Mouse (Mus musculus) adrenal gland (tissue): Measurements from ENCODE around the gene Trim69.

Experiments
- intact Hi-C: fragments of 180-260 bp; cut with DNase I; formaldehyde crosslinking; loops from one replicate; pipeline ENCODE4 v1.15.1; 2025
- long read RNA-seq, 2 experiments: library from polyadenylated mRNA; unstranded; transcript quantifications; one replicate each; pipeline ENCODE4 v2.0.0; 2020; ENCODE audit warnings: borderline replicate concordance in 1 of 2; ENCODE audit not compliant: insufficient replicate concordance in 1 of 2

Gene Trim69
- long read RNA-seq, experiment 1, partial matches to known transcripts = 0 of 1 reads
- long read RNA-seq, experiment 1, other reads (novel, unspliced or antisense) = 1 of 1 reads
- long read RNA-seq, experiment 2 = 0 reads

DNA sequence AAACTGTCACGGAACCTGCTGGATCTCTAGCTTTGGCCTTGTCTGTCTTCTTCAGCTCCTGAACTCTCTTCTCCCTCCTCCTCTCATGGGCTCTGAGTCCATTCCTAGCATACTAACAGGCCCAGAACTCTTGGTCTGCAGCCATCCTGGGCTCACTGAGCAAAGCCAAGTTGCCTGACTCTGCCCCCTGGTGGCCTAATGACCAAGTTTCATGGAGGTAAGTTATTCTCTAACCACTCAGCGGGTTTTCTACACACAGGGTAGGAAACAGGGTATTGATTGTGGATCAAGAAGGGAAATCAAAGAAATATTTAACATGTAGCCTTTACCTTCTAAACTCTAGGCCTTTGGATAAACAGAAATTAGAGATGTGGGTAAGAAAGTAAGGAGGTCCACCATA is at the start of gene Trim69:
Trim69 (plus strand) TSS at position 21 of the 400 bp plus-strand sequence.
- intact Hi-C loops = loop anchor here (2.0 to 5.0 kb wide), 2 partner anchors 43 to 90 kb away; partner anchors contain the start of gene Spg11

- intact Hi-C loops = loop anchor here (5.0 kb wide), 1 partner anchor 45 kb away; the partner anchor contains the start of gene Trim69
Measured at GRCm38 (mm10) chr2:122116888-122117287, 43.6 kb upstream of the Trim69 start.

DNA sequence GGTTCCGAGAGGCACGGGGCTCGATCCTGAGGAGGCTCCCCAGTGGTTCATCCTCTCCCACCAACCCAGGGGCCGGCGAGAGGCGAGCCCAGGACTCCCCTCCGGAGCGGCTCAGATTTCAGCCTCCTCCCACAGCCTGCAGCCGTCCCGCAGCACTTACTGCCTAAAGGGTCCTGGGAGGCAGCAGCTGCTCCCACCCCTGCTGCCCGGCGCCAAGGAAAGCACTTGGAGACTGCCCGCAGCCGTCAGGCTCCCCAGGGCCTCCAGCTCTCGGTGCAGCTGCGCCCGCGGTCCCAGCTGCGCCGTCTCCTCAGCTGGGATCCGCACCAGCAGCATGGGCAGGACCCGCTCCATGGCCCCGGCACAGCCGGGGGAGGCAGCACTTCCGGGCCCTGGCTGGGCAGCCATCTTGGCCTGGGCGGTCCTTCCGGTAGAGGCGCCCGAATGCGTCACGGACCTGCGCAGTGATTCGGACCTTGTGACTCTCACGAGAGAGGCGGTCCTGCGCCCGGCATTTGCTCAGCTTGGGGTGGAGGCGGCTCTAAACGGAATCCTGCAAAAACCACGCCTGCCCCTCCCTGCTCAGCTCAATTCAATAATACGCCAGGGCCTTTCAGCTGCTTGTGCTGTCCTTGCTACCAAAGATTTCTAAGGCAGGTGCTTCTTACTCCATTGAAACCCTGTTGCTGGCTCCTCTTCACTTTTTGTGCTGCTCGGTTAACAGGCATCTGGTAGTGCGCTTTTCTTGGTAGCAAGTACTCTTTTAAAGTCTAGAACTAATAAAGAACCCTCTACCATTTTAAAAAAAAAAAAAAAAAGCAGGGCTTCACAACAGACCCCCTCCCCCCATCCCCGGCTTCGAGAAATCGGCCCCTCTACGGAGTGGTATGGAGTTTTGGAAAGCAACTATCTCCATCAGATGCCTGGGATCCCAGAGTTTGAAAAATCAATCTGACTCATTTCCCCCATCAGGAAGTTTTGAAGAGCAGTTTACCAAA is 42.2 kb upstream of the Trim69 start, which contains the start of gene Spg11:
Spg11 (minus strand) TSS at position 426 of the 998 bp plus-strand sequence.
- intact Hi-C loops = loop anchor here (5.0 kb wide), 1 partner anchor 44 kb away; the partner anchor contains the start of gene Trim69

DNA sequence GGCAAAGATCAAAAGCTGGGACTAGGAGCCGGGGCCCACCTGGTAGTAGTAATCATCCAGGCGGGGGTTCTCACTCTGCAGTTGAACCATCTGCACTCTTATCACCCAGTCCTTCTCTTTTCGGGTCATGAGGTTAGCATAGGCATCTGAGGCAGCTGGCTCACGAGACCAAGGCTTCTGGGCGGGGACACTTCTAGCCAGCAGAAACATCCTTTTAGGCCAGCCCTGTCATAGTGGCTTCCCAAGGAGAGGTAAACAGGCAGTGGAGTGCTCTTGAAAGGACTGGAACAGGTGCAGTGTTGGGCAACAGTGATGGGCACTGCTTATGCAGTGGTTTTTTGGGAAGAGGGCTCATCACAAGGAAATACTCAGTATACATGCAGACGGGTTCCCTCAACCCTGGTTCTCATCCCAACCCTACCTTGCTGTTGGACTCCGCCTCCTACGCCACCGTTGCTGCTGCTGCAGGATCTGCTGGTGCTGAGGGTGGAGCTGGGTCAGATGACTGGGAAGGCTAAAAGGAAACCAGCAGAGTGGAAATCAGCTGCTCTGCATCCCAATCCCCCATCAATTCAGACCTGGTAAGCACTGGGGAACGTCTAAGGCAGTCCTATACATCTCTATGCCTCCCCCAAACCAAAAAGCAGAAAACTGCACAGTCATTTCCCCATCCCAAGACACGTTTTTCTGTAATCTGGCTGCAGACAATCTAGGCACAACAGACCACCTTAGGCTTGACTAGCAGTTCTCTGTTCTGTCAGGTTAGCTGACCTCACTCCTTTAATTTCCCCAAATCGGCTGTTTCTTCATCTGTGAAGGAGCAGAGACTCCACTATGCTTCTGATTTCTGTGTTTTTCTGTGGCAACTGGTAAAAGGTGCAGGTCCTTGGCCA is 34.6 kb upstream of the Trim69 start:
- intact Hi-C loops = no loop called here

- intact Hi-C loops = no loop called here
Measured at GRCm38 (mm10) chr2:122126765-122127347, 33.6 kb upstream of the Trim69 start.

GRCm38 (mm10) chr2:122127635-122128034 is 32.9 kb upstream of the Trim69 start:
- intact Hi-C loops = no loop called here

- intact Hi-C loops = no loop called here
Measured at GRCm38 (mm10) chr2:122132078-122132477, 28.4 kb upstream of the Trim69 start.

- intact Hi-C loops = no loop called here
Measured at GRCm38 (mm10) chr2:122132618-122133017, 27.9 kb upstream of the Trim69 start.

DNA sequence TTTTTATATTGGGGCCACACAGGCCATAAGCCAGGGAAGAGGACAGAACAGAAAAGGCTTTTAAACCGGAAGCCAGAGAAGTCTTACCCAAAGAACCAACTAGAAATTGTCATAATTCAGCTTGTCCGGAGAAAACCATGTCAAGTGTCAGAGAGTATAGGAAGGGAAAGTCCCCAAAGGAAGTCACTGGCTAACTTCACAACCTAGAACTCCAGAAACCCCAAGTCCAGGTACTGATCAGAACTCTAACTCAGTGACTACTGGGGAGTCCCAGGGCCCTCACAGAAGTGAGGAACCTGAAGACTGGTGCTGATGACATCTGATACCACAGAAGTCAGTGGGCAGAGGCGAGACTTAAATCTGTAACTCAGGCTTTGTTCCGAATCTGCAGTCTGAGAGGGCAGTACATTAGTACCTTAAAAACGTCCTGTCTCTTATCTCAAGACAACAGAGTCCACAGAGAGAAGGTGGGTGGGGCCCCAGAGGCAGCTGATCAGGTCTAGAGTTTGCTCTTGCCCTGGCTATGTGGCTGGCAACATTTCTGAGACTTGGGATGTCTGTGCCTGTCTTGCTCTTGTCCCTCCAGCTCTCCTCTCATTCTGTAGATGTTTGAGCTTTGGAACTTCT is 22.5 kb upstream of the Trim69 start:
- intact Hi-C loops = no loop called here

DNA sequence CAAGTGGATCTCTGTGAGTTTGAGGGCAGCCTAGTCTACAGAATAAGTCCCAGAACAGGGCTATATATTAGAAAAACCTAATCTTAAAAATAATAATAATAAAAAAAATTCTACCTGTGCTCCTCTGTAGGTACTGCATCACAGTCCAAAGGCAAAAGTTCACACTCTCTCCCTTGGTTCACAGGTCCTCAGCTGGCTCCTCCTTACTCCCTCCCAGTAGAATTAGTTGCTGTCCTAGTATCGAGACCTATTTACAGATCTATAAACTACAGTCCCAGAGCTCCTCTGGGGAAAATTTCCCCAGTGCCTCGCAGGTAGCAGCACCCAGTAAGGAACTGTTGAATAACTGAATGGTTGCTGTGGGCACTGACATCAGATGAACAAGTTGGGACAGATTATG is 19.7 kb upstream of the Trim69 start:
- intact Hi-C loops = no loop called here

DNA sequence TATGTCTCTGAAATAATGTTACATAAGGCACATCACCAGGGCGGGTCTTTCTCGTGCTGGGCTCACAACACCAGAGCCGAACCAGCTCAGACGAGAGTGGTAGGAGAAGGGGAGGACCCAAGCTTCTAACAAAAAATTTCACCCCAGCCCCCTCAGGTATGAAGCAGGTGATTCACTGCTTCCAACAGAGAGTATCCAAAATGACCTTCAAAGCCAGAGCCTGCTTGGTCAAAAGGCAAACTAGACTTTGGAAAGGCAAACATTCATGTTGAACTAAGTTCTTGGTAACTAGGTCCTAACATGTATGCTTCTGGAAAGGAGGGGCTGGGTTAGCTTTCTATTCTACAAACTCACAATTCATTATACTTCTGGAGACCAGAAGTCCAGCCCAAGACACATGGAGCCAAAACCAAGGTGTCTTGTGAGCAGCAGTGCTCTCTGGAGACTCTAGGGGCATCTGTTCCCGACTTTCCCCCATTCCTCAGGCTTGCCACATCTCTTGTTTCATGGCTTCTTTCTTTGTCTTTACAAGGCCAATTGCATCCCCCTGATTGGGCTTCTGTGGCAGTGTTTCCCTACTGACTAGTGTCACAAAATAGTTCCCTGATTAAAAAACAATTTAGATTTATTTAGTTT is 19.1 kb upstream of the Trim69 start:
- intact Hi-C loops = no loop called here

GRCm38 (mm10) chr2:122143111-122143510 is 17.4 kb upstream of the Trim69 start:
- intact Hi-C loops = no loop called here

GRCm38 (mm10) chr2:122145756-122146155 is 14.7 kb upstream of the Trim69 start:
- intact Hi-C loops = no loop called here

DNA sequence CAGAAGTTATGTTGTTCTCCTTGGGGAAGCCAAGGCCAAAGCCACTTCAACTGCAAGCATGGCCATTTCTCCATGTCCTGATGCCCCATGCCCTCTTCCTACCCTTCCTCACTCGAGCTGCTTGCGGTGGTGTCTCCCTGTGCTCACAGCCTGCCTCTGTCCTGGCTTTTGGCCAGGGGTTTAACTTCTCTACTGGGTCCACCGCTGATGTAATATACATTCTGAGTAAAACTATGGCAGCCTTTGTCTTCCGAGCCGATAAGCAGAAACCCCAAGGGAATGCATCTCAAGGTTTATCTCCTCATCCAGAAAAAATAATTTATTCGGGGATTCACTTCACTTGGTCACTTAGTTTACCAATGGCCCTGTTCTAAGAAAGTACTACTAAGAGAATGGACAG is 13.8 kb upstream of the Trim69 start:
- intact Hi-C loops = no loop called here

DNA sequence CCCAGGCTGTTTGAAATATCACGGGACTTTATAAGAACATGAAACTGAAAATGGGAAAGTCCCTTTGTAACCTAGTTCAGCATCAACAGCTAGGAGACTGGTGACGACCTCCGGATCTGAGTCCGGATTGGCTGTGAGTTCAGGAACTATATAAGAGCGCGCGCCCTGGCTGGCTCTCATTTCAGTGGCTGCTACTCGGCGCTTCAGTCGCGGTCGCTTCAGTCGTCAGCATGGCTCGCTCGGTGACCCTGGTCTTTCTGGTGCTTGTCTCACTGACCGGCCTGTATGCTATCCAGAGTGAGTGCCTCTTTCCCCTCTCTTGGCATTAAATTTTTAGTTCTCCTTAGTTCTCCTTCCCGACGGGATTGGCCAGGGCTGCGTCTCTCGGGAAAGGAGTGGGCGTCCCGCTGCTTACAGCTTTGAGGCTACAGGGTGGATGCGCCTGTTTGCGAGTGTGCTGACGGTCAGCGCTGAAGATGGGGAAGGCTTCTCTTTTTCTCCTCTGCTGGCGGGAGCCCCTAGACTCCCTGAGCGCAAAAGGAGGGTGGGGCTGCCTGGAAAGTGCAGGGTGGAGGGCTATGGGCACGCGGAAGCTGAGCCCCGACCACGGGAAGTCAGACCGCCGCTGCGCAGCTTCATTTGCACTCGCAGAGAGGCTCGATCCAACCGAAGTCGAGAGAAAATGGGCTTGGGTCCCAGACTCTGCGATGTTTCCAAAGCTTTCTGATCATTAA is 12.8 kb upstream of the Trim69 start, which contains the start of gene B2m:
B2m (plus strand) TSS at position 179 of the 734 bp plus-strand sequence.
- intact Hi-C loops = no loop called here

DNA sequence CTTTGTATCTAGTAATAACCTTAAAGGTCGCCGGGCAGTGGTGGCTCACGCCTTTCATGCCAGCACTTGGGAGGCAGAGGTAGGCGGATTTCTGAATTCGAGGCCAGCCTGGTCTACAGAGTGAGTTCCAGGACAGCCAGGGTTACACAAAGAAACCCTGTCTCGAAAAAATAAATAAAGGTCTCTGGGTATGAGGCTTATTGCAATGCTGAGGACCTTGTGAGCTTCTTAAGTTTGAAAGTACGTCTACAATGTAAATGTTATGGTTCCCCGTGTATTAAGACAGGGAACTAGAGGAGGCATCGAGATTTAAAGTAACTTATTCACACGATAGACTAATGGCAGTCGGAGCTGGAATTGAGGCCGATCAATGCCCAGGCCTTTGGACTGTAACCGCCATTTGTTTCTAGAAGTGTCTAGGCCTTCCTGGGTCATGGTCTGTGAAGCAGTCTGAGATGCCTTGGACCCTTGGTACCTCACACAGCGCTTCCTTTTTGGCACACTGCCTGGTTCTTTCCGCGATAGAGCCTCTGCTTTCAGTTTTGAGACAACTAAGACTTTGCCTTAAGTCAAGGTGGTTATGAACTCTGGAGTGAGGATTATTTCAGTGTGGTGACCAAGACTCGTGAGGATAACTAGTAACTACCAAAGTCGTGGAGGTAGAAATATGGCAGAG is 12.1 kb upstream of the Trim69 start:
- intact Hi-C loops = no loop called here

DNA sequence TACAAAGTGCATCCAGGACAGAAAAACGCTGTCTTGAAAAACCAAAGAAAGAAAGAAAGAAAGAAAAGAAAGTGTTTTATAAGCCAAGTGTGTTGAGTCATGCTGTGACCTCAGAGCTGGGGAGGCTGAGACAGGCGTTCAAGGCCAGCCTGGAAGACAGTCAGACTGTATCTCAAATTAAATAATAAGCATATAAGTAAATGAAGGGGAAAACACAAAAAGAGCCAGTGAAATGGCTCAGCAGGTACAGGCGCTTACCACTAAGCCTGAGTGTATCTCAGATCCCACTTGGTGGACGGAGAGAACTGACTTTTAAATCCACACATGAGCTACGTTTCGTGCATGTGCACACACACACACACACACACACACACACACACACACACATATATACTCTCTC is 11.2 kb upstream of the Trim69 start:
- intact Hi-C loops = no loop called here

GRCm38 (mm10) chr2:122149716-122150115 is 10.8 kb upstream of the Trim69 start:
- intact Hi-C loops = no loop called here

DNA sequence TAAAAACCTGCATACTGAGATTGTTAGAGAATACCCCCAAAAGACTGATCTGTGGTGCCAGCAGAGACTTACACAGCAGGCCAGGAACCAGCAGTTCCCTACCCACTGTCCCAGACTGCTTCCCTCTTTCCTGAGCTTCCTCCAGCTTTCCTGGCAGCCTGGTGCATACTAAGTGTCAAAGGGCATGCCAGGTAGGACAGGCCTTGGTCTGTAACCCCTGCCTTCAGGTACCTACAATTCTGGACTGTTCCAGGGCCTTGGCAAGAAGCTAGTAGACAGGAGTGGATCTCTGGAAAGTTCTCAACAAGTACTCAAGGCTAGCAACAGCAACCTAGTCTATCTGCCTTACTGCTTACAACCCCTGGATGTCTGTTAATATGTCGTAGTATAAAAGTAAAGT is 9.3 kb upstream of the Trim69 start:
- intact Hi-C loops = no loop called here
